Mouse (Mus musculus): ENCODE results near the gene Atp7b. TPM values are rescaled to one million over a fixed set of nuclear protein-coding genes. Genes with fewer than 3 reads are reported as not detected.
A peak's percentile ranks its signal among the peaks of the same experiment; 100 is the strongest.

Gene Atp7b
- polyA plus RNA-seq, 1 experiment from 2014 or later: 5.9 TPM

DNA sequence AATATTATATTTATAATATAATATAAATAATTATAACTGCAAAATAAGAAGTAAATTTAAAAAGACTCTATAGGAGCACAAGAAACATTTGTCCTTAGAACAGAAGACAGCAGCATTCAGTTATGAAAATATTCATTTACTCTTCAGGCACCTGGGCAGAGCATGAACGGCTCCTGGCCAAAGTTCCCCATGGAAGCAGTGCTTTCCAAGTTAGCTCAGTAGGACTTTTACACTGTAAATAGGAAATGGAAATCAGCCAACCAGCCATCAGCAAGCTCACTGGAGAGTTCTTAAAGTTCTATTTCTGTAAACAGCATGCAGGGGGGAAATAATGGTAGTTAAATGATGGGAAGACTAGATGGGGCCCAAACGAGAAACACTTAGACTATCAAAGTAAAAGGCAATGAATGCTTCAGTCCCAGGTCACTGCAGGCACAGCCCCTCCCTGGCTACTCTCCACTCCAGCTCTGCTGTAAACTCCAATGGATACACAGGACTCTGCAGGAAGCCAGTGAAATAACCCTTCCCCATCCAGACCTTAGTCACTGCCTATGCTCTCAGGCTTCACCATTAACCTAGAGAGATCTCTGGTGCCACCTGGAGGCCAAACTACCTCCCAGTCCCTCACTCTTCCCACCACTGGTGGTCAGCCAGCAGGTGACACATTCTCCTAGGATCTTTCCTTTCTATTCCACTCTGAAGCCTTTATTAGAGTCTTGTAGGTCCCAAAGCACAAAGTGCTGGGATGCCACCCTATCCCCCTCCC lies 12.2 kb downstream of the Atp7b start:
- no peaks in the 10 kb centered on the region for H3K4me1 ChIP-seq (replicated peaks; ENCODE audit: control insufficient read depth, insufficient read depth)
- H3K27me3 ChIP-seq (ENCODE audit: control insufficient read depth, insufficient read depth, low read length): no peaks in the 10 kb centered on the region
- peak; percentile 94 for ATAC-seq (ENCODE audit: low FRiP score, low TSS enrichment)
- H3K9me3 ChIP-seq (ENCODE audit: control insufficient read depth, low read length): no peaks in the 10 kb centered on the region
- H3K27ac ChIP-seq (replicated peaks): no peak overlapping the region
- H3K36me3 ChIP-seq (ENCODE audit: control insufficient read depth, insufficient read depth, low read length): no peaks in the 10 kb centered on the region
- DNase-seq (ENCODE audit: low spot score): peak; percentile 89
- no peak overlapping the region for H3K9ac ChIP-seq (ENCODE audit: low read length)
- no peak overlapping the region for H3K4me3 ChIP-seq (ENCODE audit: low read depth, low read length)
- WGBS: 46% methylated on average over 2 of the region's 2 CpGs
- TF ChIP-seq EP300 (optimal IDR thresholded peaks at IDR 0.05): no peak
- TF ChIP-seq CTCF (IDR thresholded peaks at IDR 0.05; ENCODE audit: low read depth): peak; percentile 84
- H3K4me2 ChIP-seq (replicated peaks; ENCODE audit: low read depth): no peak overlapping the region

- Histone ChIP-seq H3K4me1 (replicated peaks; ENCODE audit: control insufficient read depth, insufficient read depth) (no peaks in the 10 kb centered on the region), H3K9me3 (ENCODE audit: control insufficient read depth, low read length) (no peaks in the 10 kb centered on the region), H3K36me3 (ENCODE audit: control insufficient read depth, insufficient read depth, low read length) (no peaks in the 10 kb centered on the region), H3K27ac (replicated peaks) (0 out of 2 replicates have a peak overlapping the region, but pooled peaks have one; percentile 35), H3K4me2 (replicated peaks; ENCODE audit: low read depth) (no peak overlapping the region), H3K27me3 (ENCODE audit: control insufficient read depth, insufficient read depth, low read length) (no peaks in the 10 kb centered on the region), H3K9ac (ENCODE audit: low read length) (no peak overlapping the region; the same call in 1 of the 2 replicates), H3K4me3 (ENCODE audit: low read depth, low read length) (no peak overlapping the region)
- no peak for ATAC-seq (ENCODE audit: low FRiP score, low TSS enrichment)
- DNase-seq (ENCODE audit: low spot score): no peak
- WGBS: 10% methylated on average over 12 of the region's 12 CpGs
- TF ChIP-seq EP300 (optimal IDR thresholded peaks at IDR 0.05) (no peak), CTCF (IDR thresholded peaks at IDR 0.05; ENCODE audit: low read depth) (no peak)
These were observed 16.4 kb downstream of the Atp7b start for GRCm38 (mm10) chr8:22043706-22044105.

DNA sequence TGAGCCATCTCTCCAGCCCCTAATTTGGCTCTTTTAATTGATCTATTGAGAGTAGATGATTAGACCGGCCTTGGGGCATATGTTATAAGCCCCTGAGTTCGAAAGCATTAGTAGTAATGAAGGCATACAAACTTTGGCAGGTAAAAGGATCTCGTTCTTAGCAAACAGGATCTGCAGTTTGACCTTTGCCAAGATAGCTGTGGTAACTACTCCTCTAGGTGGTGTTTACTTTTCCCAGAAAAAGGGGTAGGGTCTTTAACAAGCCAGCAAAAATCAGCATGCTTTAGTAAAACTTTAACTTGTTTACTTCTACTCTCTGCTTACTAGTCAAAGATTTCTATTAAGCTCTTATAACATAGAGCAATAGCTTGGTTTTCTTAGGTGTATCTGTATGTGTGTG lies 17.6 kb downstream of the Atp7b start:
- DNase-seq (ENCODE audit: low spot score) (no peak), ATAC-seq (ENCODE audit: low FRiP score, low TSS enrichment) (no peak)
- H3K9ac ChIP-seq (ENCODE audit: low read length): no peak overlapping the region
- H3K9me3 ChIP-seq (ENCODE audit: control insufficient read depth, low read length): no peaks in the 10 kb centered on the region
- no peaks in the 10 kb centered on the region for H3K36me3 ChIP-seq (ENCODE audit: control insufficient read depth, insufficient read depth, low read length)
- H3K27ac ChIP-seq (replicated peaks): no peak overlapping the region
- no peak for TF ChIP-seq EP300 (optimal IDR thresholded peaks at IDR 0.05)
- no peak overlapping the region for H3K4me3 ChIP-seq (ENCODE audit: low read depth, low read length)
- H3K4me2 ChIP-seq (replicated peaks; ENCODE audit: low read depth): no peak overlapping the region
- no peaks in the 10 kb centered on the region for H3K4me1 ChIP-seq (replicated peaks; ENCODE audit: control insufficient read depth, insufficient read depth)
- no peaks in the 10 kb centered on the region for H3K27me3 ChIP-seq (ENCODE audit: control insufficient read depth, insufficient read depth, low read length)
- WGBS: 58% methylated on average over 3 of the region's 3 CpGs

DNA sequence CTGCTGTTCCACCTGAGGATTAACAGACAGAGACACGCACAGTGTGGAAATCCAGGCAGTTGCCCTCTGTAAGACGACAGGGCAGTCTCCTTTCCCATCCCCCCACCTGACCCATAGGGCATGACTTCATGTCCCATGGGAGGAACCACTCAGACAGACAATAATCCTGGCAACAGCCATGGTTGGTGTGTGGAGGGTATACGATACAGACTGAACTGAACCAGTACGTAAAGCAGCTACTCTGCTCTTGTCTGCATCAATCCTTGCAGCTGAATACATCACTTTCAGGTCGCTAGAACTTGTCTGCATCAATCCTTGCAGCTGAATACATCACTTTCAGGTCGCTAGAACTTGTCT lies 20.0 kb downstream of the Atp7b start:
- DNase-seq (ENCODE audit: low spot score) (no peak), ATAC-seq (ENCODE audit: low FRiP score, low TSS enrichment) (no peak)
- no peaks in the 10 kb centered on the region for H3K36me3 ChIP-seq (ENCODE audit: control insufficient read depth, insufficient read depth, low read length)
- no peak overlapping the region for H3K9ac ChIP-seq (ENCODE audit: low read length)
- H3K27me3 ChIP-seq (ENCODE audit: control insufficient read depth, insufficient read depth, low read length): no peaks in the 10 kb centered on the region
- TF ChIP-seq EP300 (optimal IDR thresholded peaks at IDR 0.05): no peak
- TF ChIP-seq CTCF (IDR thresholded peaks at IDR 0.05; ENCODE audit: low read depth): no peak
- H3K4me3 ChIP-seq (ENCODE audit: low read depth, low read length): no peak overlapping the region
- no peaks in the 10 kb centered on the region for H3K9me3 ChIP-seq (ENCODE audit: control insufficient read depth, low read length)
- peak overlapping the region; percentile 83 for H3K27ac ChIP-seq (replicated peaks)
- no peak overlapping the region for H3K4me2 ChIP-seq (replicated peaks; ENCODE audit: low read depth)
- no peaks in the 10 kb centered on the region for H3K4me1 ChIP-seq (replicated peaks; ENCODE audit: control insufficient read depth, insufficient read depth)
- WGBS: 56% methylated on average over 6 of the region's 6 CpGs

GRCm38 (mm10) chr8:22039468-22040152 lies 20.5 kb downstream of the Atp7b start:
- peak; percentile 95 for ATAC-seq (ENCODE audit: low FRiP score, low TSS enrichment)
- Histone ChIP-seq H3K36me3 (ENCODE audit: control insufficient read depth, insufficient read depth, low read length) (no peaks in the 10 kb centered on the region), H3K9ac (ENCODE audit: low read length) (peak overlapping the region; percentile 45; the same call in 1 of the 2 replicates), H3K4me1 (replicated peaks; ENCODE audit: control insufficient read depth, insufficient read depth) (no peaks in the 10 kb centered on the region), H3K4me3 (ENCODE audit: low read depth, low read length) (peak overlapping the region; percentile 35), H3K4me2 (replicated peaks; ENCODE audit: low read depth) (peak overlapping the region; percentile 31), H3K9me3 (ENCODE audit: control insufficient read depth, low read length) (no peaks in the 10 kb centered on the region), H3K27ac (replicated peaks) (peak overlapping the region; percentile 83), H3K27me3 (ENCODE audit: control insufficient read depth, insufficient read depth, low read length) (no peaks in the 10 kb centered on the region)
- peak; percentile 90 for DNase-seq (ENCODE audit: low spot score)
- 10% methylated on average over 15 of the region's 15 CpGs for WGBS
- TF ChIP-seq CTCF (IDR thresholded peaks at IDR 0.05; ENCODE audit: low read depth) (peak; percentile 30), EP300 (optimal IDR thresholded peaks at IDR 0.05) (no peak)

DNA sequence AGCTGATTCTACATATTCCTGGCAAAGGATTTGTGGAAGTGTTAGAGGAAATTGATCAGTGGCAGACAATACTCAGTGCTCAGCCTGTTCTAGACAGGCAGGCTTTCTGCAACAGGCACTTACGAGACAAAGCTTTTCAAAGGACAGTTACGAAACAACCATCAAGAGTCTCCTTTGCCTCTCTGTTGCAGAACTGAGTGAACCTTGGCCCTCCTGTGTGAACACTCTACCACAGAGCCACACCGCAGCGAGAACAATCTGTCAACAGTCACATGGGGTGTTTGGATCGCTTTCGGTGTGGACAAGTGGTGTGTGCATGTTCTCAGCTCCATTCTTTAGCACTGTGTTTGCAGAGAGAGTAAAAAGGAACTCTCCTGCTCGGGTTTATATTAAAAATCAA lies 23.1 kb downstream of the Atp7b start:
- DNase-seq (ENCODE audit: low spot score): peak; percentile 58
- no peaks in the 10 kb centered on the region for H3K9me3 ChIP-seq (ENCODE audit: control insufficient read depth, low read length)
- H3K4me1 ChIP-seq (replicated peaks; ENCODE audit: control insufficient read depth, insufficient read depth): no peaks in the 10 kb centered on the region
- ATAC-seq (ENCODE audit: low FRiP score, low TSS enrichment): peak; percentile 55; the same call in 1 of the 2 replicates
- H3K9ac ChIP-seq (ENCODE audit: low read length): no peak overlapping the region
- peak overlapping the region; percentile 30; the same call in 1 of the 2 replicates for H3K27ac ChIP-seq (replicated peaks)
- 0 out of 2 replicates have a peak overlapping the region, but pooled peaks have one; percentile 35 for H3K4me2 ChIP-seq (replicated peaks; ENCODE audit: low read depth)
- WGBS: 40% methylated on average over 7 of the region's 7 CpGs
- H3K36me3 ChIP-seq (ENCODE audit: control insufficient read depth, insufficient read depth, low read length): no peaks in the 10 kb centered on the region
- H3K4me3 ChIP-seq (ENCODE audit: low read depth, low read length): no peak overlapping the region
- no peaks in the 10 kb centered on the region for H3K27me3 ChIP-seq (ENCODE audit: control insufficient read depth, insufficient read depth, low read length)
- no peak for TF ChIP-seq EP300 (optimal IDR thresholded peaks at IDR 0.05)
- no peak for TF ChIP-seq CTCF (IDR thresholded peaks at IDR 0.05; ENCODE audit: low read depth)
